11 mouse cellular contexts compared by ENCODE assay signal in genomic region chr15:99112843-99113395, GRCm38 (mm10). TPM values are rescaled to one million over a fixed set of nuclear protein-coding genes. Genes with fewer than 3 reads are reported as not detected.
A peak's percentile ranks its signal among the peaks of the same experiment; 100 is the strongest.
DNase-seq lines count a peak whose midpoint lies in the region; ATAC-seq and TF ChIP-seq lines count a peak whose summit lies in the region.
"Had no signal": no experiment of that assay in that cellular context is flagged by ENCODE, and none has a peak within 500 bp of the region (broad histone marks: within the 10 kb centered on the region; RNA-seq: fewer than 3 reads in every experiment).

No protein-coding gene starts in this region.

- TF ChIP-seq CTCF in bone marrow macrophage, adult 2 months (IDR thresholded peaks at IDR 0.05; ENCODE audit: low read depth, low read length) = no peak

- no peak overlapping the region for H3K27ac ChIP-seq in kidney, embryonic 14.5 days (ENCODE audit: low read depth, low read length)
- no peak overlapping the region for H3K27ac ChIP-seq in bone marrow macrophage, adult 2 months (ENCODE audit: insufficient read depth, low read depth, low read length)
- H3K27ac ChIP-seq in liver, embryonic 13.5 days = no peak overlapping the region
- H3K27ac ChIP-seq: gastrocnemius, adult 2 months had no signal

- H3K4me1 ChIP-seq in kidney, embryonic 14.5 days (ENCODE audit: control insufficient read depth, insufficient read depth, low read length) = no peaks in the 10 kb centered on the region
- H3K4me1 ChIP-seq in bone marrow macrophage, adult 2 months (ENCODE audit: control insufficient read depth, insufficient read depth, low read length) = peaks cover 11% of the 10 kb centered on the region
- H3K4me1 ChIP-seq in liver, embryonic 13.5 days (replicated peaks) = peaks cover 20% of the 10 kb centered on the region

- no peak for TF ChIP-seq POLR2A in bone marrow macrophage, adult 2 months (IDR thresholded peaks at IDR 0.05; ENCODE audit: borderline replicate concordance, low read depth, low read length)

- no peak overlapping the region for H3K9ac ChIP-seq in kidney, embryonic 14.5 days (ENCODE audit: low read depth, low read length)
- peak overlapping the region; percentile 24; the same call in 1 of the 2 replicates for H3K9ac ChIP-seq in liver, embryonic 13.5 days

- no peaks in the 10 kb centered on the region for H3K36me3 ChIP-seq in kidney, embryonic 14.5 days (ENCODE audit: control insufficient read depth, insufficient read depth, low read length)
- H3K36me3 ChIP-seq in liver, embryonic 13.5 days = no peaks in the 10 kb centered on the region

- H3K9me3 ChIP-seq in kidney, embryonic 14.5 days (ENCODE audit: control insufficient read depth, low read length) = no peaks in the 10 kb centered on the region
- H3K9me3 ChIP-seq in liver, embryonic 13.5 days (replicated peaks) = no peaks in the 10 kb centered on the region

- no peaks in the 10 kb centered on the region for H3K27me3 ChIP-seq in kidney, embryonic 14.5 days (ENCODE audit: control insufficient read depth, insufficient read depth, low read length)
- no peaks in the 10 kb centered on the region for H3K27me3 ChIP-seq in liver, embryonic 13.5 days

- H3K4me2 ChIP-seq in kidney, embryonic 14.5 days (replicated peaks; ENCODE audit: low read depth, low read length) = peak overlapping the region; percentile 23; the same call in 1 of the 2 replicates
- H3K4me2 ChIP-seq in liver, embryonic 13.5 days = peak overlapping the region; percentile 60

- no peak for ATAC-seq in kidney, embryonic 14.5 days (ENCODE audit: low FRiP score, low TSS enrichment)
- ATAC-seq in liver, embryonic 13.5 days (ENCODE audit: low read depth) = no peak
- no peak for ATAC-seq in erythroid progenitor cell, adult 5-6 weeks (replicated peaks; ENCODE audit: low FRiP score, poor library complexity, severe bottlenecking)
- ATAC-seq: midbrain, embryonic 16.5 days had no signal

- H3K4me3 ChIP-seq in kidney, embryonic 14.5 days (ENCODE audit: low read length) = 0 out of 2 replicates have a peak overlapping the region, but pooled peaks have one; percentile 11
- peak overlapping the region; percentile 51 for H3K4me3 ChIP-seq in bone marrow macrophage, adult 2 months (ENCODE audit: insufficient read depth, low read length)
- peak overlapping the region; percentile 36 for H3K4me3 ChIP-seq in liver, embryonic 13.5 days (replicated peaks)
- H3K4me3 ChIP-seq: gastrocnemius, adult 2 months had no signal

- 31% methylated on average over 11 of the region's 11 CpGs for WGBS in kidney, embryonic 14.5 days
- WGBS in liver, embryonic 13.5 days (ENCODE audit: insufficient replicate concordance) = 62% methylated on average over 11 of the region's 11 CpGs

- peak; percentile 63 for DNase-seq in embryo, embryonic 10.5 days (ENCODE audit: low spot score)
- no peak for DNase-seq in embryo, embryonic 11 days
- no peak for DNase-seq in kidney, postnatal 4 days
- no peak for DNase-seq in liver, embryonic 13.5 days
- DNase-seq in layer of hippocampus, postnatal 10 days (ENCODE audit: low spot score in 2 of 2) = no peak
- DNase-seq: gastrocnemius, adult 2 months; kidney, adult 11 months had no signal

RNA-seq across cellular contexts. Expression of gene Spats2, which starts 12.8 kb away (rescaled TPM):
- 51.5 and 55.2 TPM in 2 replicates for polyA plus RNA-seq in kidney, embryonic 14.5 days (2014; fragmentation: Nextera tagmentation; extraction: Ambion mirVana)
- 5.9 and 7.3 TPM in 2 replicates for polyA plus RNA-seq in bone marrow macrophage, adult 2 months (2012; ENCODE audit: insufficient read depth, insufficient read length, missing spikeins)
- polyA plus RNA-seq in liver, embryonic 13.5 days (2015; fragmentation: Nextera tagmentation; extraction: Ambion mirVana) = 11.5 and 14.4 TPM in 2 replicates
- 10 to 100 TPM; 32.3 to 35.1 TPM for total RNA-seq in layer of hippocampus, postnatal 10 days (2021)
- not detected in 2 replicates for total RNA-seq in erythroid progenitor cell, adult 5-6 weeks (2015; ENCODE audit: low replicate concordance)
- total RNA-seq in erythroid progenitor cell, adult 5-6 weeks (2017; ENCODE audit: low replicate concordance) = 0.51 TPM in 1 of 2 replicates, not detected in the other

RNA-seq across cellular contexts. Expression of gene Dnajc22, which starts 19.9 kb away (rescaled TPM):
- polyA plus RNA-seq in kidney, embryonic 14.5 days (2014; fragmentation: Nextera tagmentation; extraction: Ambion mirVana) = 5.4 and 7.1 TPM in 2 replicates
- polyA plus RNA-seq in bone marrow macrophage, adult 2 months (2012; ENCODE audit: insufficient read depth, insufficient read length, missing spikeins) = not detected in 2 replicates
- 14.6 and 16.9 TPM in 2 replicates for polyA plus RNA-seq in liver, embryonic 13.5 days (2015; fragmentation: Nextera tagmentation; extraction: Ambion mirVana)
- total RNA-seq in layer of hippocampus, postnatal 10 days (2021) = 1 to 10 TPM in 1 of 2 experiments, under 1 TPM in 1; 0.39 to 1.1 TPM
- not detected in 2 replicates for total RNA-seq in erythroid progenitor cell, adult 5-6 weeks (2015; ENCODE audit: low replicate concordance)
- not detected in 2 replicates for total RNA-seq in erythroid progenitor cell, adult 5-6 weeks (2017; ENCODE audit: low replicate concordance)
- total RNA-seq: gastrocnemius, adult 2 months had no signal

RNA-seq across cellular contexts. Expression of gene C1ql4, which starts 25.3 kb away (rescaled TPM):
- polyA plus RNA-seq in kidney, embryonic 14.5 days (2014; fragmentation: Nextera tagmentation; extraction: Ambion mirVana) = 0.43 and 1.3 TPM in 2 replicates
- not detected in 2 replicates for polyA plus RNA-seq in bone marrow macrophage, adult 2 months (2012; ENCODE audit: insufficient read depth, insufficient read length, missing spikeins)
- not detected in 2 replicates for polyA plus RNA-seq in liver, embryonic 13.5 days (2015; fragmentation: Nextera tagmentation; extraction: Ambion mirVana)
- under 1 TPM in 1 of 2 experiments, not detected in 1; 0.25 TPM for total RNA-seq in layer of hippocampus, postnatal 10 days (2021)
- total RNA-seq in erythroid progenitor cell, adult 5-6 weeks (2015; ENCODE audit: low replicate concordance) = not detected in 2 replicates
- total RNA-seq in erythroid progenitor cell, adult 5-6 weeks (2017; ENCODE audit: low replicate concordance) = not detected in 2 replicates
- total RNA-seq: gastrocnemius, adult 2 months had no signal

RNA-seq across cellular contexts. Expression of gene Troap, which starts 38.5 kb away (rescaled TPM):
- polyA plus RNA-seq in kidney, embryonic 14.5 days (2014; fragmentation: Nextera tagmentation; extraction: Ambion mirVana) = 27.3 and 31.7 TPM in 2 replicates
- 15.6 and 18.3 TPM in 2 replicates for polyA plus RNA-seq in bone marrow macrophage, adult 2 months (2012; ENCODE audit: insufficient read depth, insufficient read length, missing spikeins)
- 14.5 and 18.9 TPM in 2 replicates for polyA plus RNA-seq in liver, embryonic 13.5 days (2015; fragmentation: Nextera tagmentation; extraction: Ambion mirVana)
- total RNA-seq in layer of hippocampus, postnatal 10 days (2021) = 1 to 10 TPM; 1.4 to 1.7 TPM
- 152 and 157 TPM in 2 replicates for total RNA-seq in erythroid progenitor cell, adult 5-6 weeks (2015; ENCODE audit: low replicate concordance)
- total RNA-seq in erythroid progenitor cell, adult 5-6 weeks (2017; ENCODE audit: low replicate concordance) = 126 and 180 TPM in 2 replicates
- total RNA-seq: gastrocnemius, adult 2 months had no signal

RNA-seq across cellular contexts. Expression of gene Prph, which starts 57.9 kb away (rescaled TPM):
- 0.13 and 0.31 TPM in 2 replicates for polyA plus RNA-seq in kidney, embryonic 14.5 days (2014; fragmentation: Nextera tagmentation; extraction: Ambion mirVana)
- polyA plus RNA-seq in bone marrow macrophage, adult 2 months (2012; ENCODE audit: insufficient read depth, insufficient read length, missing spikeins) = not detected in 2 replicates
- 0.54 and 0.62 TPM in 2 replicates for polyA plus RNA-seq in liver, embryonic 13.5 days (2015; fragmentation: Nextera tagmentation; extraction: Ambion mirVana)
- 10 to 100 TPM in 1 of 2 experiments, 1 to 10 TPM in 1; 9.1 to 13.2 TPM for total RNA-seq in layer of hippocampus, postnatal 10 days (2021)
- not detected in 2 replicates for total RNA-seq in erythroid progenitor cell, adult 5-6 weeks (2015; ENCODE audit: low replicate concordance)
- total RNA-seq in erythroid progenitor cell, adult 5-6 weeks (2017; ENCODE audit: low replicate concordance) = not detected in 2 replicates
